Mouse (Mus musculus): ENCODE data around the gene Prl3a1. TPM values are rescaled to one million over a fixed set of nuclear protein-coding genes. Genes with fewer than 3 reads are reported as not detected.

Prl3a1 gene
- not detected for total RNA-seq (2021)
- long read RNA-seq, experiment 1 = 0 reads
- long read RNA-seq, experiment 2 = 0 reads

GRCm38 (mm10) chr13:27259136-27259535, at the start of gene Prl3a1:
Gene Prl3a1 (plus strand): TSS chr13:27259436.
- DNase-seq = no peak

GRCm38 (mm10) chr13:27241547-27241946, 17.7 kb upstream of the Prl3a1 start, which contains the start of gene Prl3b1:
Gene Prl3b1 (plus strand): TSS chr13:27241847.
- no peak for DNase-seq

DNA sequence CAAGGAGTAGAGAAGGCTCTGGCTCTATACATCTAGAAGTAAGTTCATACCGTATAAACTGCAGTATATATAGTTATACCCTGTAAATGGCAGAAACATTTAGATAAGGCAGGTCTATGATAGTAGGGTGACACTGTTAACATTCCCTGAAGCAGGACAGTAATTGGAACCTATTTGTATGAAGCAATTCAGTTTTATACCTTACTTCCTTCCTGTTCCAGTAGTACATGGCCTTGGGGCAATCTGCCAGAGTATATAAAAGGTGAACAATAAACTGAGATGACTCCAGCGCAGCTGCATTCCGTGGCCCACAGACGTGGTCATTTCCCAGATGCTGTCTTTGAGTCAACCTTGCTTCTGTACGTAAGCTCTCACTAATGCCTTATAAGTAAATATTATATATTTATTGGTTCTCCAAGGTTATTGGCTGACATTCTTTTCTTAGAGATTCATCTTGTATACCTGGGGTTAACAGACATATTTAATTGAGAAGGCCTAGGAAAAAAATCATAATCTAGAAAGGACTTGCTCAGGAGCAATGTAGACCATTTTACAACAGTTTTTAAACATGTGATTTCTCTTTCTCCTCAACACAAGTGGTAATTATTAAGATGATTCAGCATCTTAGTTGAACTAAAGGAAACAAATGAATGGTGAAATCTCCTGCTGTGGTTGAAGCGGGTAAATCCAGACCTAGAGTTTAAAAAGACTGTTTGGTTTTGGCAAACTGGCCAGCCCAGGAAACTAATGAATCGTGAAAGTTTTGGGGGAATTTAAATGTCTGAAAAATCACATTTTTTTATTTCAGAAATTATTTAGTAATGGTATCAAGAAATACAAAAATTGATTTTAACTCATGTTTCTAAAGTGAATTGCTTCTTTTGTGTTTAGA, 53.3 kb downstream of the Prl3a1 start, which contains the start of gene Prl6a1:
TSS of gene Prl6a1 (plus strand) at position 294 of the 892 bp plus-strand sequence.
- DNase-seq = no peak

Other genes with a start within 250 kb of the Prl3a1 start
- not detected for gene Prl, start 201.9 kb upstream of the Prl3a1 start, total RNA-seq (2021)
- not detected for gene Prl3d1, start 165.2 kb upstream of the Prl3a1 start, total RNA-seq (2021)
- not detected for gene Prl3d2, start 137.7 kb upstream of the Prl3a1 start, total RNA-seq (2021)
- not detected for gene Prl3d3, start 102.6 kb upstream of the Prl3a1 start, total RNA-seq (2021)
- gene Prl3c1, start 62.8 kb upstream of the Prl3a1 start, total RNA-seq (2021) = not detected
- not detected for gene Prl3b1, start 17.6 kb upstream of the Prl3a1 start, total RNA-seq (2021)
- gene Prl6a1, start 53.2 kb downstream of the Prl3a1 start, total RNA-seq (2021) = not detected
- gene Prl8a2, start 86.2 kb downstream of the Prl3a1 start, total RNA-seq (2021) = not detected
- gene Prl2b1, start 131.4 kb downstream of the Prl3a1 start, total RNA-seq (2021) = not detected
- not detected for gene Prl8a6, start 179.3 kb downstream of the Prl3a1 start, total RNA-seq (2021)

All from gastrocnemius, postnatal 10 days (tissue).